Mouse (Mus musculus) hindbrain, postnatal 0 days (tissue): ENCODE measurements at regions not wholly inside any gene's neighbourhood (a gene's known extent, or its start where the extent isn't known, plus 50 kb on each side); places are given as distances from the start of the nearest gene placed in this dataset.

Experiments used
- ATAC-seq: fragments of 200-750 bp; cut with Nextera tagmentation; 2 replicates; pipeline ENCODE4 v1.8.0; 2017; ENCODE audit warnings: mild to moderate bottlenecking, moderate TSS enrichment, moderate library complexity
- DNase-seq: peaks from one replicate; pipeline ENCODE4 v3.0.0-alpha.2; 2015; ENCODE audit warnings: low spot score
- H3K27ac ChIP-seq: fragments of 300-500 bp; sonication (generic); 2 replicates; pipeline ENCODE4 v1.5.1; 2014; ENCODE audit warnings: mild to moderate bottlenecking
- H3K27me3 ChIP-seq: fragments of 300-500 bp; sonication (generic); 2 replicates; pipeline ENCODE4 v1.6.1; 2014; ENCODE audit warnings: low read length, mixed read lengths; ENCODE audit not compliant: insufficient read depth
- H3K36me3 ChIP-seq: fragments of 300-500 bp; sonication (generic); 2 replicates; pipeline ENCODE4 v1.6.1; 2014; ENCODE audit warnings: low read length, mixed read lengths; ENCODE audit not compliant: insufficient read depth
- H3K4me1 ChIP-seq: fragments of 300-500 bp; sonication (generic); 2 replicates; pipeline ENCODE4 v1.6.1; 2014; ENCODE audit warnings: antibody characterized with exemption, low read length, mixed read lengths; ENCODE audit not compliant: insufficient read depth
- H3K4me2 ChIP-seq: fragments of 300-500 bp; sonication (generic); 2 replicates; pipeline ENCODE4 v1.6.1; 2014; ENCODE audit warnings: low read depth, mild to moderate bottlenecking, low read length, moderate library complexity, mixed read lengths
- H3K4me3 ChIP-seq: fragments of 300-500 bp; sonication (generic); 2 replicates; pipeline ENCODE4 v1.5.1; 2014; ENCODE audit warnings: low read length
- H3K9ac ChIP-seq: fragments of 300-500 bp; sonication (generic); replicated peaks from 2 replicates; pipeline ENCODE4 v1.6.1; 2014; ENCODE audit warnings: mild to moderate bottlenecking, low read length, moderate library complexity, mixed read lengths
- H3K9me3 ChIP-seq: fragments of 300-500 bp; sonication (generic); 2 replicates; pipeline ENCODE4 v1.6.1; 2016; ENCODE audit warnings: low read length, mixed read lengths
- CTCF ChIP-seq: IDR thresholded peaks from 2 replicates; pipeline ENCODE4 v1.5.1; 2016; ENCODE audit warnings: antibody characterized with exemption, control low read depth, low read depth
- WGBS: fragments of 180-500 bp; shearing (Covaris S2); extraction: QIAGEN DNeasy Blood & Tissue Kit; methylation state at CpG from one replicate; pipeline ENCODE4 v1.1.7; 2014; 5-methylcytosine and 5-hydroxymethylcytosine counted together

DNA sequence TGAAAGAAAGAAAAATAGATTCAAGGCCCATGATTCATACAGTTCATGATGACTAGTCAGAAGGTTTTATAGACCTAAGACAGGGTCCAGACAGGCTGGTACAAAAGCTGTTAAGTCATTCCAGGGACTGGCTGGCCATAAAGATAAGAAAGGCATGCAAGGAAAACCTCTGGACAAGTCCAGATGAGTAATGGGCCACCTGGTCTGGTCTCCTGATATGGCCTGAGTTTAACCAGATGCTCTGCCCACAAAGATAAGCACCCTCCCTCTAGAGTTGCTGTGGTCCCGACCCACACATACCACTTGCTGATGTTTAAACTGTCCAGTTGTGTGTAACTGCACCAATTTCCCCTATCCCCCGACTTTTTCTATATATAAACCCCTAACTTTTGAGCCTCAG lies 934.7 kb upstream of the Ndn start:
- DNase-seq (no peak), ATAC-seq (no peak)
- H3K9me3 ChIP-seq: peaks cover 21% of the 10 kb centered on the region; the same call in 1 of the 2 replicates
- H3K27me3 ChIP-seq: no peaks in the 10 kb centered on the region
- no peak overlapping the region for H3K27ac ChIP-seq
- H3K4me2 ChIP-seq: no peak overlapping the region
- H3K4me1 ChIP-seq: no peaks in the 10 kb centered on the region
- no peak overlapping the region for H3K9ac ChIP-seq
- H3K36me3 ChIP-seq: no peaks in the 10 kb centered on the region
- WGBS: 61% methylated on average over 2 of the region's 2 CpGs
- TF ChIP-seq CTCF: no peak
- H3K4me3 ChIP-seq: no peak overlapping the region

DNA sequence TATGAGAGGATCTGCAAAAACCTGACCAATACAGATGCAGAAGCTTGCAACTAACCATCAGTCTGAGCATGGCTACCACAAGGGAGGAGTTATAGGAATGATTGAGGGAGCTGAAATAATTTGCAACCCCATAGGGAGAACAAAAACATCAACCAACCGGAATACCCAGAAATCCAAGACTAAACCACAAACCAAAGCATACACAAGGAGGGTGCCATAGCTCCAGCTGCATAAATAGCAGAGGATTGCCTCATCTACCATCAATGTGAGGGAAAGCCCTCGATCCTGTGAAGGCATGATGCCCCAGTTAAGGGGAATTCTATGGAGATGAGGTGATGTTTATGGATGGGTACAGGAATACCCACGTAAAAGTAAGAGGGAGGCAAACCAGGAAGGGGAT lies 929.8 kb upstream of the Ndn start:
- no peaks in the 10 kb centered on the region for H3K36me3 ChIP-seq
- DNase-seq (no peak), ATAC-seq (no peak)
- H3K9ac ChIP-seq: no peak overlapping the region
- H3K27ac ChIP-seq: no peak overlapping the region
- no peak overlapping the region for H3K4me2 ChIP-seq
- H3K27me3 ChIP-seq: no peaks in the 10 kb centered on the region
- no peaks in the 10 kb centered on the region for H3K4me1 ChIP-seq
- H3K4me3 ChIP-seq: no peak overlapping the region
- 70% methylated on average over 3 of the region's 3 CpGs for WGBS
- H3K9me3 ChIP-seq: 0 out of 2 replicates have a peak, but pooled peaks cover 3% of the 10 kb centered on the region
- TF ChIP-seq CTCF: no peak

DNA sequence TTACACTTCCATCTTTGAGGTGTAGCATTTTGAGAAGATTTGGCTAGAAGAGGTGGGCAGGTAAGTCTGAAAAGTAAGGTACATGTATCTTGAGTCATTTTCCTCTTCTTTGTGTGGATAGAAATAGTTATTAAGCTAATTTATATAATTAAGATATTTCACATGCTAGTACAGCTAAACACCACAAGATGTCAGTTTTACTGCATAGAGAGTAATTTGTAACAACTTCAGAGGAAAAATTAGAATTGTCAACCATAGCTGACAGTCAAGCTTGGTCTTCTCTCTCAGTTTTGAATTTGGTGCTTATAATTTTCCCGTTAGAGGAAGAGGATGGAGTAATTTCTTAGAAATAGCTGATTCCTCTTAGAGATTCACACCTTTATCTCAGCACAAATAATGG lies 890.6 kb upstream of the Ndn start:
- Histone ChIP-seq H3K4me1 (no peaks in the 10 kb centered on the region), H3K4me3 (no peak overlapping the region), H3K4me2 (no peak overlapping the region), H3K27ac (no peak overlapping the region), H3K36me3 (no peaks in the 10 kb centered on the region), H3K27me3 (no peaks in the 10 kb centered on the region), H3K9ac (no peak overlapping the region), H3K9me3 (no peaks in the 10 kb centered on the region; the same call in 1 of the 2 replicates)
- DNase-seq (no peak), ATAC-seq (no peak)
- TF ChIP-seq CTCF: 0 out of 2 replicates have a peak, but pooled peaks have one; percentile 13
- WGBS: 85% methylated on average over 1 of the region's 1 CpGs

DNA sequence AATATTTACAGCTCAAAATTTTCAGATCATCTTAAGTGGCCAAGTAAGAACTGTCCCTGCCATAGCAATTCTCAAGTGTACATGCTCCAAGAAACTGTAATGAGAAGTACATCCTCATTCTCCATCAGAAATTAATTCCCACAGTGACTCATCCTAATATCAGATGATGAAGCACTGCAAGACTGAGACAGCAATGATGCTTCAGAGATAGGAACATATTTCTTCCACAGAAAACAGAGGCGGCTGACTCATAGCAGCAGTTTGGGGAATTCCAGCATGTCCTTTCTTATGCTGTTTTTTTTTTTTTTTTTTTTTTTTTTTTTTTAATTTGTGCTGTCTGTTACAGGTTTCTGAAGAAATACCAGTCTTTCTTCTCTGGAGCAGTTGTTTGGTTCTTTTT lies 865.3 kb upstream of the Ndn start:
- ATAC-seq (no peak), DNase-seq (no peak)
- TF ChIP-seq CTCF: no peak
- Histone ChIP-seq H3K9ac (no peak overlapping the region), H3K4me3 (no peak overlapping the region), H3K27ac (no peak overlapping the region), H3K27me3 (no peaks in the 10 kb centered on the region), H3K4me1 (no peaks in the 10 kb centered on the region), H3K9me3 (no peaks in the 10 kb centered on the region), H3K4me2 (no peak overlapping the region), H3K36me3 (no peaks in the 10 kb centered on the region)
- WGBS: 90% methylated on average over 1 of the region's 1 CpGs

DNA sequence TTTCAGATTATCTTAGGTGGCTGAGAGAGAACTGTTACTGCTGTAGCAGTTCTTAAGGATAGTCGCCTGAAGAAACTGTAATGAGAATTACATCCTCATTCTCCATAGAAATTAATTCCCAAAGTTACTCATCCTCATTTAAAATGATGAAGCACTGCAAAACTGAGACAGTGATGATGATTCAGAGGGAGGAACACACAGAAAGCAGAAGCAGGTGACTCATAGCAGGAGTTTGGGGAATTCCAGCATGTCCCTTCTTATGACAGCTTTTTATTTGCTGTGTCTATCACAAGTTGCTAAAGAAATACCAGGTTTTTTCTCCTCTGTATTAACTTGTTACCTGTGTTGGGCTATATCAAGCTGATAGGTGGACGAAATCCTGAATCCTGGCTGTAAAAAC lies 831.6 kb upstream of the Ndn start:
- no peak overlapping the region for H3K9ac ChIP-seq
- 51% methylated on average over 2 of the region's 2 CpGs for WGBS
- ATAC-seq: no peak

DNA sequence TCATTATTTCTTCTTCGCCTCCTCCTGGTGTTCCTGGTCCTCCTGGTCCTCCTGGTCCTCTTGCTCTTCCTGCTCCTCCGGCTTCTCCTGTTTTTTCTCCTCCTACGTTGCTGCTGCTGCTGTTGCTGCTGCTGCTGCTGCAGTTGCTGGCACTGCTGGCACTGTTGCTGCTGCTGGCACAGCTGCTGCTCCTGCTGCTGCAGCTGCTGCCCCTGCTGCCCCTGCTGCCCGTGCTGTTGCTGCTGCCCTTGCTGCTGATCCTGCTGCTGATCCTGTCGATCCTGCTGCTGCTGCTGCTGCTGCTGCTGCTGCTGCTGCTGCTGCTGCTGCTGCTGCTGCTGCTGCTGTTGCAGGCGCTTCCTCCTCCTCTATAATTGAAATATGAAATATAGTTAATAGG lies 811.2 kb upstream of the Ndn start:
- Histone ChIP-seq H3K9ac (no peak overlapping the region), H3K27me3 (no peaks in the 10 kb centered on the region), H3K27ac (no peak overlapping the region), H3K4me1 (no peaks in the 10 kb centered on the region), H3K4me3 (no peak overlapping the region), H3K4me2 (no peak overlapping the region), H3K9me3 (0 out of 2 replicates have a peak, but pooled peaks cover 2% of the 10 kb centered on the region), H3K36me3 (no peaks in the 10 kb centered on the region)
- WGBS: 71% methylated on average over 6 of the region's 6 CpGs
- ATAC-seq (no peak), DNase-seq (no peak)
- no peak for TF ChIP-seq CTCF

More for the DNA sequence above, 831.6 kb upstream of the Ndn start:
- Histone ChIP-seq H3K36me3 (no peaks in the 10 kb centered on the region), H3K4me1 (no peaks in the 10 kb centered on the region), H3K27me3 (no peaks in the 10 kb centered on the region), H3K9me3 (no peaks in the 10 kb centered on the region), H3K4me2 (no peak overlapping the region), H3K27ac (no peak overlapping the region), H3K4me3 (no peak overlapping the region)
- DNase-seq: no peak
- no peak for TF ChIP-seq CTCF
